Mouse (Mus musculus) heart, postnatal 25 days (tissue): ENCODE measurements around the gene Plxna4. TPM values are rescaled to one million over a fixed set of nuclear protein-coding genes. Genes with fewer than 3 reads are reported as not detected.
A peak's percentile ranks its signal among the peaks of the same experiment; 100 is the strongest.

Experiments used
- DNase-seq: peaks from one replicate; pipeline ENCODE4 v3.0.0; 2022; ENCODE audit warnings: low spot score
- intact Hi-C: fragments of 180-260 bp; cut with DNase I; formaldehyde crosslinking; loops from one replicate; pipeline ENCODE4 v1.15.1; 2025
- total RNA-seq, 2 experiments: library from RNA; stranded (reverse); gene quantifications; 2 replicates each; pipeline ENCODE4 v1.2.3; 2021

Plxna4 gene
- total RNA-seq: 10 to 100 TPM; 12.7 to 14.1 TPM

DNA sequence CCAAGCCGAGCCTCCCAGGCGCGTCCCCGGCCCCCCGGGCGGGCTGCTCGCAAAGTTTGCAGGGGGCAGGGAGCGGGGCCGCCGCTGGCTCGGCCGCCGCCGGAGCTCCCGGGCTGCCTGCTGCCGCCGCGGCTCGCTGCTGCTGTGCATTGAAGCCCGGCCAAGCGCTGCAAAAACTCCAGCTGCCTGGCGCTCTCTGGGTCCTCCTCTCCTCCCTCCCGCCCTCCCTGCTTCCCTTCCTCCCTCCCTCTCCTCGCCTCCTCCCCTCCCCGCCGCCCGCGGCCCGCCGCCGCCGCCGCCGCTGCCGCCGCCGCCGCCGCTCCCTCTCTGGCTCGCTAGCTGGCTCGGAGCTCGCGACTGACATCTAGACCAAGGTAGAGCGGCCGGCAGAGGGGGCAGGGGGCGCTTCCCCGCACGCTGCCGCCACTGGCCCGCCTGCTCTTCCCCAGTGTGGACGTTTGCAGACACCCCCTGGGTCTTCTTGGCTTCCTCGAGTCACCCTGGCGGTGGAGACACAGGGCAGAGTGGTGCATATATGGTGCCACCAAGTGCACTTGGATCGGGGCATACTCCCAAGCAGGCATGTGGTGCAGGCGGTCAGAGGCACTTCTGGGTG is at the start of gene Plxna4:
Gene Plxna4, minus strand, starts transcription at position 137 of the 616 bp plus-strand sequence.
- intact Hi-C loops: loop anchor here (2.0 to 5.0 kb wide), 3 partner anchors 66 to 191 kb away; no protein-coding TSS in a partner anchor
- DNase-seq: peak; percentile 68

DNA sequence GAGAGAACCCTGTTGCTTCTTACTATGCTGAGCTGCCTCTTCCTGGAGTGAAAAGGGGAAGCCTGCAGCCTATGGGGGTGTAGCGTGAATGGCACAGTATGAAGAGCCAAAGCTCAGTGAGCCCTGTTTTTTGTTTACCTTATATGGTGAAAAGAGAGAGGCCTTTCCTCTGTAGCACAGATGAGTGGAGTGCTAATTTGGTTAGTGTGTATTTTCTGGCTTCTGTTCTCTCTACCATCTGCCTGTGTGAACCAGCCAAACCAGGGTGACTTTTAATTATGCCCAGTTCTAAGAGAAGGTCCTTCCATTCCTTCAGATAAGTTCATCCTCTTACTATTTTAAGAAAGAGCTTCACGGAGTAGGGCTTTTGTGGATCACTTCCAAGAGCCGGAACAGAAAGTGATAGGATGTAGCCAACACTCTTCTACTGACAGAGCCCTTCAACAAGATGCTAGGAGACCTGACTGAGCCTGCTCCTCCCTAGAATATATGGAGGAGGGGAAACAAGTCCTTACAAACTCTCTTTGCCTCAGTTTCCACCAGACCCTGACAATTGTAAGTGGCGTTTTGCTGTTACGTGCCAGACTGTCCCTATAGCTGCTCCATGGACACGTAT is 49.7 kb upstream of the Plxna4 start:
- intact Hi-C loops: no loop called here
- no peak for DNase-seq

DNA sequence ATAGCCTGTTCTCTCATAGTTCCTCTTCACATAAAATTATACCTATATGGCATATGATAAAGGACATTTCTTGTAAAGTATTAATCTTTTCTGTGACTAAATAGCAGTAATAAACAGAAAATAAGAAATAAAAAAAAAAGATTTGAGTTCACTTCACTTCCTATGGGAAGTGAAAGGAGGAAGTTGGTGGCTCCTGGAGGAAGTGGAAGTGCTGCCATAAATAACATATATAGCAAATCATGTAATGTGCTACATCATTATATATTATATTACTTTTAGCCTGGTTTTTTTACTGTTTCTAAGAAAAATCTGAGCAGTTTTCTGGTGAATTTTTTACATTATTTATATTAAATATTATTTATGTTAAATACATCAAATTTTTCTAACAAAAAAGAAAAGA is 22.7 kb upstream of the Plxna4 start:
- intact Hi-C loops: no loop called here

DNA sequence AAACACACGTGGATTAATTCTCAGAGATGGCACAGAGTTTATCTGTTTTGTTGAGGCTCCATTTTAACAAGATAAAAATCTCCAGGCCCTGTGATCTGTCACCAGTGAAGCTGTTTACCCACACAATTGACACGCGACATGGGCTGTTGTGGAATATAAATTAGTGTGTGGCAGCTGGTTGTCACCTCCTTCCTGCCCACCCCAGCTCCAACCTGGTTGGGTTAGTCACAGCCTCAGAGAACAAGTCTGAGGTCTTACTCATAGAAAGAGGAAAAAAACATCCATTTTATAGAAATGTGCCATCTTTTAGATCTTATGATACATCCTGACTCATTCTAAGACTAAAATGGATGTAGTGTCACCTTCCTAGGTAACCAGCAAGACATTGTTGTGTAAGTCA is 18.8 kb upstream of the Plxna4 start:
- intact Hi-C loops: no loop called here
- no peak for DNase-seq

More for the DNA sequence above, 22.7 kb upstream of the Plxna4 start:
- DNase-seq: no peak

DNA sequence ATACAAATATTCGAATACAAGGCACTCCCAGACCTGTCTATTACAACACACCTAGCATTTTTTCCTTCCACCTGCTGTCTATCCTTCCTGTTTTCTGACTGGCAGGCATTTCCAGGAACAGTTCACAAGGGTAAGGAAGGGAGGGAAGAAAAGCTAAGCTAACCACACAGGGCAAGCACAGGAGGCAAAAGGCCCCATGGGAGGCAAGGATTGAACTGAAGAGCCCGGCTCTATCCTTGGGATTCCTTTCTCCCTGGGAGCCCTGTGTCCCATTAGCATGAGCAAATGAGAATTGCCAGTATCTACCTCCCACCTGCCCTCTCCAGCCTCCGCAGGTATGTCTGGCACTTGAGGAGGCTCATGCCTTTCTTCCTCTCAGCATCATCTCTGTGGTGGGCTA is 17.6 kb upstream of the Plxna4 start:
- DNase-seq: no peak
- intact Hi-C loops: no loop called here

DNA sequence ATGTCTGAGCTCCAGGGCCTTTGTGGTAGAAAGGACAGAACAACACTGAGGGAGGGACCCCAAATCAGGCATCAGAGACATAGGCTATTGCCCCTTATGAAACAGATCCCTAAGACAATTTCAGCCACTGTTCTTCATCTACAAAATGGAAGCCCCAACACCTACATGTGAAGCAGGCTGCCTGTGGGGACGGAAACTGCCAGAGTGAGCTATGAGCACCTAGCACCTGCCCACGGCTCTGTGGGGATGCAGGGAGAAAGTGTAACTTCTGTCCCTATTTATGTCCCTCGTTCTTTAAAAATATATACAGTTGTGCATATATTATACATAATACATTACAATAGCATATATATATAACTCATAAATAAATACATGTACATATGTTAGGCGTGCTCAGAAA is 16.9 kb upstream of the Plxna4 start:
- intact Hi-C loops: loop anchor here (5.0 kb wide), 1 partner anchor 368 kb away; no protein-coding TSS in a partner anchor
- no peak for DNase-seq

DNA sequence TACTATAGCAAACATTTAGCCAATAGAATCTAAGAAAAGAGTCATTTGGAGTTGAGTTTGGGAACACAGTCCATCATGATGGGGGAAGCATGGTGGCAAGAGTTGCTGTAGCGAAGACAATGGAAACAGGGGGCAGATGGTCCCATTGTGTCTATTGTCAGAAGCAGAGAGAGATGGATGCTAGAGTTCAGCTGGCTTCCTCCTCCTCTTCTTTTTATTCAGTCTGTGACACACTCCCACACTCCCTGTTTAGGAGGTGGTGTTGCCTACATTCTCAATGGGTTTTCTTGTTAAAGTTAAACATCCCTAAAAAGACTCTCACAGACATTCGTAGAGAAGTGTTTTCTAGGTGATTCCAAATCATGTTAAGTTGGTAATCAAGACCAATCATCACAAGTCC is 14.1 kb upstream of the Plxna4 start:
- DNase-seq: no peak
- intact Hi-C loops: loop anchor here (5.0 kb wide), 1 partner anchor 365 kb away; no protein-coding TSS in a partner anchor

DNA sequence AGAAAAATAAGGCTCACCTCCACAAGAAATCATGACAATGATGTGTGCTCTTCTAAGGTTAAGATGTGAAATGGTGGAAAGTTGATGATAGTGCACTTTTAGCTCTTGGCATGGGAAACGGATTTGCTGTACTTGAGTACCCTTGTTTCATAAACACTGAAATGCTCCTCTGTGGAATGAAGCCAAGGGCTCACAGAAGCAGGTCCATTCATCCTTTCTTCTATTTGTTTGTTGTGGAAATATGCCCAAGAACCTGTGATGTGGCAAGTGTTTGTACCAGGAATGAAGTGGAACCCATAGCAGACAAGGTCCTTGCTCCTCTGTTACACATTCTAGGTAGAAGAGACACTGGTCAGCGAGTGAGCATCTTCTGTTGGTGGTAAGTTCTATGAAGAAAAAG is 13.3 kb upstream of the Plxna4 start:
- intact Hi-C loops: loop anchor here (5.0 kb wide), 1 partner anchor 364 kb away; no protein-coding TSS in a partner anchor

DNA sequence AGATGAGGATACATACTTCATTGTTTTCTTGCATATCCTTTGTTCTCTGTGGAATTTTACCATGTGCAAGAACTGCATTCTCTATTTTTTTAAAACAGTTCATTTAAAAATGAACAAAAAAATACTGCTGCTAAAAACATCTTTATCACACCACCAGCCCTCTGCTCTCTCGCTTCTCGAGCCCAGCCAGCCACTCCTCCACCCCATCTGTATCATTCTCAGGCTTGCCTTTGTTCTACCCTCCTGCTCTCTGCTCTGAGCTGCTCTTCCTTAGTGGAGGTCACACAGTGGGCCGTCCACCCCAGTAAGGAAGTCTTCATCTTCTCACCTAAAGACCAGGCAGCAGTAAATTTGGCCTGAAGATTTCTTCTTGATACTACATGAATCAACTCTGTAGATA is 7.6 kb upstream of the Plxna4 start:
- intact Hi-C loops: loop anchor here (2.0 to 10.0 kb wide), 2 partner anchors 401 to 657 kb away; no protein-coding TSS in a partner anchor
- no peak for DNase-seq

More for the DNA sequence above, 13.3 kb upstream of the Plxna4 start:
- no peak for DNase-seq

DNA sequence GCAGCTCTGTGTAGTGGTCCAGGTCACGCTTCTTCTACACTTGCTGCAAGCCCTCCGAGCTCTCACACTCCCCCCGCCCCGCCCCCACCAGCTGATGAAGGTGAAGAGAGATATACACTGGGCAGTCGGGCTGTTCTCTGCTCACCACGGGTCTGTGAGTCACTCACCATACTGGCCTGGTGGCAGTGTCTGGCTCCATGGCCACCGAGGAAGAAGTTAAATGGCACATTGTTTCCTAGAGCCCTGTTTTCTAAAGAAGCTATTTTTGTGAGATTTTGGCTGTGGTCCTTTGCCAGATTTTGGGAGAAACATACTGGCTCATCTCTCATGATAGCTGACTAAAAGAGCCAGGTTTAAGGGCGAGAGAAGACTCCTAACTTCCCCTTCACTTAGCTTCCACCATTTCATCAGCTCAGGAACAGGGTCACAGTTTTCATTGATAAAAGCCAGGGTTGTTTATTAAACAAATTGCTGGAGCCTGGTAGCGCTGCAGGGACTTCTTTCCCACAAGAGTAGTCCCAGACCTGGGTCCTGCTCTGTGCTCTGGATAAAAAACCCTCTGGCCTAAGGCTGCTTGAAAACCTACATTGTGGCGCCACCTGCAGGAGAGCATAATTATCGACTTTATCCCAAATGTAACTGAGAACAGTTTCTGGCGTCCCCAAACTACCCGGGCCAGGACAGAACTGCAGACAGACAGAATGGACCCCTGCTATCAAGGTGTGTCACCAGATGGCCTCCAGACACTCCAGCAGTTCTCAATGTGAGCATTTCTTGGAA is 3.2 kb upstream of the Plxna4 start:
- peak; percentile 34 for DNase-seq
- intact Hi-C loops: loop anchor here (1.0 to 10.0 kb wide), 3 partner anchors 263 to 929 kb away; no protein-coding TSS in a partner anchor

DNA sequence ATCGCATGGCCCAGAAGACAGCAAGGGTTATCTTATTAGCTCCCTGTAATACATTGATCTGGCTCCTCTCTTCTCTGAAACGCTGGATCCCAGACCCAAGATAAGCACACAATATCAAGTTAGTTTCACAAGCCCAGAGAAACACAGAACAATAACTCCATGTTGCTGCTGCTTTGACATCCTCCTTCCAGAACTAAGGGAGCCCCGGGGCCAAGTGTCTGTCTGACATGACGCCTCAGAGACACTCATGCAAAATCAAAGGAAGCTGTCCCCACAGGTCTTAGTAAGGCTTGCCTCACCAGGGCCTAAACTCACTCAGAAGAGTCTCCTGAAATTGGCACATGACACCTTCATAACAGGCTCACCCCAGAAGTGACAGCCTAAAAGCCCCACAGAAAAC is 1.6 kb upstream of the Plxna4 start:
- no peak for DNase-seq
- intact Hi-C loops: loop anchor here (2.0 to 10.0 kb wide), 5 partner anchors 67 to 927 kb away; no protein-coding TSS in a partner anchor

DNA sequence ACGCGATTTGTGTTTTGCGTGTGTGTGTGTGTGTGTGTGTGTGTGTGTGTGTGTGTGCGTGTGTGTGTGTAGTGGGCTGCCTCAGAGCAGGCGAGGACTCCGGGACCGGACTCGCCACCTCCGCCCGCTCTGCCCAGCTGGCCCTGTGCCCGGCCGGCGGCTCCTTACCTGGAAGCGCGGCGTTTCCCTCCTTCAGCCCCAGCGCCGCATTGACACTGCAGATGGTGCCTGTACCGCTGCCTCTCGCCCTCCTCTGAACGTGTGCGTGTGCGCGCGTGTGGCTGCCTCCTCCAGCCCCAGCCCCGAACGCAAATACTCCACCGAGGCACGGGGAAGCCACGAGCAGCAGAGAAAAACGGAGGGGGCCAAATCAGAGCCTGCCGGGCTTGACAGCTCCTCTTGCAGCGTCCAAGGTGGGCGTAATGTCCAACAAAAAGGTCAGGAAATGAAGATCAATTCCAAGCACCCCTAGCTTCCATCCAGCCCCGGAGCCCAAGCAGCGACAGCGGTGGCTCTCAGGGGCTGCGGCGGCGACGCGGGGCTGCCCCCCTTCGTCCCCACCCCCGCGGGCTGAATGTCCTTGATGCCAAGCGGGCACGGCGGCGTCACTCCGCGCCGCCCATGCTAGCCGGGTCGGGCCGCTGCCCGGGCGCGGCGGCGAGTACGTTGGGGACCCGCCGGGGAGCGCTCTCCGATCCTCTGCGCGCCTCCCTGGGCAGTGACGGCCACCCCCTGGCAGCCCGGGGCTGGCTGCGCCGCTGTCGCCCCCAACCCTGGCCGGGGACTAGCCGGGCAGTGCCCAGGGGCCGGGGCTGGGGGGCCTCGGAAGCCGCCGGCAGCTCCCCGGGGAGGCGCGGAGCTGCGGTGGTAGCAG is 619 bp downstream of the Plxna4 start:
- DNase-seq: peak; percentile 20
- intact Hi-C loops: loop anchor here (2.0 to 5.0 kb wide), 4 partner anchors 65 to 191 kb away; no protein-coding TSS in a partner anchor

DNA sequence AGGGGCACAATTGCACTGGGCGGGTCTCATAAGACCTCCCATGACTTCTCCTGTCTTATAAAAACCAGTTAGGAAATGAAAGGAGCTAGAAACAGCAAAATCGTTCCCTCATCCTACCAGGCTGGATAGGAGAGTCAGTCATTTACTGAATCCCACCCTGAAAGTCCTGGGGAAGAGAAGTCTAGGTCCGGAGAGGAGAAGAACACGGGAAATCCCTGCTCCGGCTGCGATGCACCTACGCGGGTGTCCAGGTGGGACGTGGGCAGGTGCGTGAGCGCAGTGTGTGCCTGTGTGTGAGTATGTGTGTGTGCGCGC is 1.2 kb downstream of the Plxna4 start:
- no peak for DNase-seq
- intact Hi-C loops: loop anchor here (2.0 to 5.0 kb wide), 3 partner anchors 64 to 124 kb away; no protein-coding TSS in a partner anchor

DNA sequence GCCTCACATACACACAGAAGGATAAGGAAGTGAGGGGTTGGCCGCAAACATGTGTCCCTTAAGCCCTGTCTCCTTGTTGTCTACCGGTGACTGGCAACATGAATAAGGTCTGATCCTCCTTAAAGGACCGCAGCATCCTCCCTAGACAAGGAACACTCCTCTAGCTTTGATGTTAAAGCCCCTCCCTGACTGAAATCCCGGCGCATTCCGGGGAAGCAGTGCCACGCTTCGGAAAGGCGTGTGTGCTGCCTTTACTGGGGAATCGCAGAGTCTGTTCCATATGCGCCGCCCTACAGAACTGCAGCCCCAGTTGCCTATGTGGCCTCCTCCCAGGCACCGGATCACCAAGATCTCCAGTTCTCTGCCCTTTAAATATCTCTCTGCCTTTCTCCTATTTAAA is 1.6 kb downstream of the Plxna4 start:
- intact Hi-C loops: loop anchor here (2.0 to 5.0 kb wide), 3 partner anchors 64 to 124 kb away; no protein-coding TSS in a partner anchor
- no peak for DNase-seq

DNA sequence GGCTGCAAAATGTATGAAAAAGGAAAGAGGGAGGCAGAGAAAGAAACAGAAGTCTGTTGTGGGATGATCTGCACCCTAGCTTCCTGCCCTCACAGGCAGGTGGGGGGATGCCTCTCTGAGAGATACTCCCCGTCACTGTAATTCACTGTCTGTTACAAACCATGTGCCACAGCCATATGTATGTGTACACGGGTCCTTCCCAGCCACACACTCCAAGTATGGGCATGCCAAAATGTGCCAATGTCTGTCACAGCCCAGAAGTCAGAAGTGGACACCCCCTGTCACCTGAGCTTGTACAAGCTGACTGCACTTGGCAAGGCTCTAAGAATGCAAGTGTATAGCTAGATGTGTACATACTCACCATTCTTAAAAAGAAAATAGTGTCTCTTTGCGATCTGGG is 2.8 kb downstream of the Plxna4 start:
- intact Hi-C loops: loop anchor here (5.0 kb wide), 2 partner anchors 63 to 123 kb away; no protein-coding TSS in a partner anchor
- DNase-seq: no peak

DNA sequence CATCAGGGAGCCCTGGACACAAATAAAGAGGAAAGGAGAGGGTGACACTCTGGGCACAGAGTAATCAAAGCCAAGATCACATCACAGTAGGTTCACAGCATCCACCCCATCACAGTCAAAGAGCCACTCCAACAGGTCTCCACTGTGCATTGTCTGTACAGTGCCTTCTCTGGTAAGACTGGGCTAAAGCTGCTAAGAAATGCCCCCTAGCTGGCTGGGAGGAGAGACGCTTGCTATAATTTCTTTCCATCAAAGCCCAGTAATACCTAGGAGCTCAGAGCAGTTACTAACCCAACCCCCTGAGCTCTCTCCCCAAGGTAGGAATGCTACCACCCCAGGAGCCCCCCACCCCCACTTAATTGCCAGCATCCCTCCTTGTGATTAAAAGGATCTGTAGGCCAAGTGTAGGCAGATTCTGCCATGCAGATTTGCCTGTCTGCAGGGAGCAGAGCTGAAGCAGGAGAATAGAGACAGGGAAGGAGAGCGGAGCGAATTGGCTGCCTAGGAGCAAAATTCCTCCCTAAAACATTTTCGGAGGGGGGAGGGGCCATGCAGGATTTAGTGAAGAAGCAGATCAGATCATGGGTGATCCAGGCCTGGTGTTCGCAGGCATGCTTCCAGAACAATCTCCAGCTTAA is 3.6 kb downstream of the Plxna4 start:
- intact Hi-C loops: loop anchor here (5.0 kb wide), 1 partner anchor 47 kb away; no protein-coding TSS in a partner anchor
- DNase-seq: no peak

DNA sequence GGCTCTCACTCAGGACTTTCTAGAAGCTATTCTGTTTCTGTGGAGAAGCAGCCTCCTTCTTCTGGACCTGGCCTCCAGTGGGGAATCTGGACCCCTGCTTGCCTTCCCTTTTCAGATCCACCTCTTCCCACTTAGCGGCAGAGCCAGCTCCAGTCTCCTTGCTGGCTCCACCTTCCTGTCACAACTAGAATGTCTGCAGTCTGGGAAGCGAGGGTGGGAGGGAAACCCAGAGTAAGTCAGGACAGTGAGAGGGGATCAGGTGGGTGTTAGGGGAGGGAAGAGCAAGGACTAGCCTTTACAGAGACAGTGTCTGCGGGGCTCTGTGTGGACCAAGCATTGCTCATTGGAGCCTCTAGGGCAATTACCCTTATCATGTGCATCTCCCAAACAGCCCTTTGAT is 4.4 kb downstream of the Plxna4 start:
- intact Hi-C loops: loop anchor here (5.0 kb wide), 1 partner anchor 46 kb away; no protein-coding TSS in a partner anchor
- no peak for DNase-seq

DNA sequence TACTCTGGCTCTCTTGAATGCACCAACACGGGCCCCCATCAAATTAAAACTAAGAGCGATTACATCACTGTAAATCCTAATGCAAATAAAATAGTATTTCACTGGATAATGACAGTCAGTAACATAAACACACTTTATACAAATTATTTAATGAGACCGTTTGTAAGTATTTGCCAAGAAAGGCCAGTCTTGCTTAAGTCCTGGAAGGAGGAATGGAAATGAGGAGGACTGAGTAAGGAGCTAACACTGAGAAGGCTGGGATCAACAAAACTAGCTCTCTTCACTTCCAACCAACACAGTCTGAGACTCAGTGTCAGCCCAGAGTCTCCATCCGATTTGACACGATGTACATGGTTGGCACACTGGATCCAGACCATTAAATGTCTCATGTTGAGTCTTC is 16.5 kb downstream of the Plxna4 start:
- intact Hi-C loops: no loop called here
- DNase-seq: no peak

DNA sequence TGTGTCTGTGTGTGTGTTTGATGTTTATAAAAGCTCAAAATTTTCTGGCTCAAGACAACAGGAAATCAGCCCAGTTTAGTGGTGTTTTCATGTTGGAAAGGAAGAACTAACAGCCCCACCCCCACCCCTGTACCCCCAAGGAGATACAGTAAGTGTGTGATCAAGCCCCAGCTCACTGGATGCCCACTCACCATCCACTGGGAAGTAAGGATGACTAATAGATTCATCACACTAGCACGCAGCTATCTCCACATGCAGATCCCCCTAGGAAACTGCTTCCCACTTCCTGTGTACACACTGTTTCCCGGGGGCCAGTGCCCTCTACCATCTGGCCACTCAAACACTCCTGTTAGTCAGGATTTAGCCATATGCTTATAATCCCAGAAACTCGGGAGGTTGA is 17.5 kb downstream of the Plxna4 start:
- intact Hi-C loops: no loop called here
- DNase-seq: no peak
